Mouse (Mus musculus) testis, adult 2 months (tissue): ENCODE results near the gene Tor2a. TPM values are rescaled to one million over a fixed set of nuclear protein-coding genes. Genes with fewer than 3 reads are reported as not detected.

ENCODE experiments used
- H3K27ac ChIP-seq: fragments of 200-500 bp; 2 replicates; pipeline ENCODE4 v1.5.1; 2012; ENCODE audit warnings: low read depth, low read length; ENCODE audit not compliant: control insufficient read depth, insufficient read depth
- H3K27me3 ChIP-seq: fragments of 200-500 bp; 2 replicates; pipeline ENCODE4 v1.6.1; 2012; ENCODE audit warnings: mild to moderate bottlenecking, low read length, moderate library complexity; ENCODE audit not compliant: control insufficient read depth, insufficient read depth
- H3K36me3 ChIP-seq: fragments of 200-500 bp; 2 replicates; pipeline ENCODE4 v1.6.1; 2012; ENCODE audit warnings: mild to moderate bottlenecking, low read length; ENCODE audit not compliant: control insufficient read depth, insufficient read depth
- H3K4me1 ChIP-seq: fragments of 200-500 bp; 2 replicates; pipeline ENCODE4 v1.6.1; 2012; ENCODE audit warnings: low read length; ENCODE audit not compliant: control insufficient read depth, insufficient read depth
- H3K4me3 ChIP-seq: fragments of 200-500 bp; 2 replicates; pipeline ENCODE4 v1.5.1; 2012; ENCODE audit warnings: low read depth, mild to moderate bottlenecking, low read length, moderate library complexity, mixed read lengths; ENCODE audit not compliant: control insufficient read depth
- CTCF ChIP-seq: fragments of 200-500 bp; IDR thresholded peaks from 2 replicates; pipeline ENCODE4 v1.5.1; 2012; ENCODE audit warnings: low read depth, mild to moderate bottlenecking, inconsistent platforms, low read length, moderate library complexity; ENCODE audit not compliant: control insufficient read depth, insufficient read depth, insufficient replicate concordance
- POLR2A ChIP-seq: fragments of 200-500 bp; IDR thresholded peaks from 2 replicates; pipeline ENCODE4 v1.6.1; 2012; ENCODE audit warnings: low read depth, mild to moderate bottlenecking, inconsistent platforms, low read length, moderate library complexity; ENCODE audit not compliant: control insufficient read depth
- polyA plus RNA-seq: library from polyadenylated mRNA; depleted of rRNA; stranded (reverse); fragments of >200 nt; gene quantifications from 2 replicates; pipeline ENCODE4 v1.2.3, GENCODE M21; 2012

Gene Tor2a
- polyA plus RNA-seq, 1 experiment = 18.3 TPM

- no peaks in the 10 kb centered on the region for H3K27me3 ChIP-seq
- no peak overlapping the region for H3K27ac ChIP-seq
- H3K4me1 ChIP-seq = no peaks in the 10 kb centered on the region
- no peak overlapping the region for H3K4me3 ChIP-seq
- TF ChIP-seq POLR2A = no peak
- no peak for TF ChIP-seq CTCF
- H3K36me3 ChIP-seq = no peaks in the 10 kb centered on the region
Observed at GRCm38 (mm10) chr2:32722046-32722445, 35.0 kb upstream of the Tor2a start.

GRCm38 (mm10) chr2:32722581-32722980 lies 34.5 kb upstream of the Tor2a start:
- Histone ChIP-seq H3K27ac (no peak overlapping the region), H3K4me1 (no peaks in the 10 kb centered on the region), H3K4me3 (no peak overlapping the region), H3K27me3 (no peaks in the 10 kb centered on the region), H3K36me3 (no peaks in the 10 kb centered on the region)
- TF ChIP-seq CTCF (no peak), POLR2A (no peak)

- Histone ChIP-seq H3K27me3 (no peaks in the 10 kb centered on the region), H3K4me3 (no peak overlapping the region), H3K4me1 (peaks cover 6% of the 10 kb centered on the region), H3K36me3 (no peaks in the 10 kb centered on the region), H3K27ac (no peak overlapping the region)
- TF ChIP-seq CTCF = no peak
- no peak for TF ChIP-seq POLR2A
Observed at GRCm38 (mm10) chr2:32724149-32724548, 32.9 kb upstream of the Tor2a start.

- H3K4me3 ChIP-seq = no peak overlapping the region
- H3K36me3 ChIP-seq = no peaks in the 10 kb centered on the region
- no peaks in the 10 kb centered on the region for H3K27me3 ChIP-seq
- peaks cover 6% of the 10 kb centered on the region for H3K4me1 ChIP-seq
- TF ChIP-seq POLR2A = no peak
- no peak for TF ChIP-seq CTCF
- H3K27ac ChIP-seq = no peak overlapping the region
Observed at GRCm38 (mm10) chr2:32724832-32725790, 31.9 kb upstream of the Tor2a start.

GRCm38 (mm10) chr2:32727435-32727834 lies 29.6 kb upstream of the Tor2a start:
- H3K27me3 ChIP-seq = no peaks in the 10 kb centered on the region
- no peaks in the 10 kb centered on the region for H3K36me3 ChIP-seq
- peaks cover 6% of the 10 kb centered on the region for H3K4me1 ChIP-seq
- TF ChIP-seq POLR2A = no peak; the same call in 1 of the 2 replicates
- TF ChIP-seq CTCF = no peak
- peak overlapping the region; percentile 30; the same call in 1 of the 2 replicates for H3K4me3 ChIP-seq
- no peak overlapping the region for H3K27ac ChIP-seq

GRCm38 (mm10) chr2:32728463-32728862 lies 28.6 kb upstream of the Tor2a start:
- H3K27me3 ChIP-seq = no peaks in the 10 kb centered on the region
- TF ChIP-seq POLR2A (no peak), CTCF (no peak)
- H3K4me3 ChIP-seq = no peak overlapping the region
- H3K4me1 ChIP-seq = peaks cover 6% of the 10 kb centered on the region
- no peaks in the 10 kb centered on the region for H3K36me3 ChIP-seq
- H3K27ac ChIP-seq = no peak overlapping the region; the same call in 1 of the 2 replicates

GRCm38 (mm10) chr2:32729547-32729946 lies 27.5 kb upstream of the Tor2a start:
- Histone ChIP-seq H3K4me3 (no peak overlapping the region), H3K27ac (no peak overlapping the region), H3K4me1 (peaks cover 6% of the 10 kb centered on the region), H3K36me3 (no peaks in the 10 kb centered on the region), H3K27me3 (no peaks in the 10 kb centered on the region)
- TF ChIP-seq POLR2A (no peak), CTCF (no peak)
